Mouse (Mus musculus) embryo, embryonic 11.5 days (tissue): ENCODE results near the gene Cpm.
"Not testable (repeated sequence)": the region's sequence is repeated elsewhere in the genome, so short reads cannot be mapped to it uniquely, and the experiment has no call there.

Experiments
- DNase-seq: peaks from one replicate; pipeline ENCODE4 v3.0.0-alpha.2; 2012; ENCODE audit warnings: low read depth, low spot score

The Cpm gene

GRCm38 (mm10) chr10:117699914-117700313, 70.6 kb downstream of the Cpm start:
- DNase-seq: no peak

DNA sequence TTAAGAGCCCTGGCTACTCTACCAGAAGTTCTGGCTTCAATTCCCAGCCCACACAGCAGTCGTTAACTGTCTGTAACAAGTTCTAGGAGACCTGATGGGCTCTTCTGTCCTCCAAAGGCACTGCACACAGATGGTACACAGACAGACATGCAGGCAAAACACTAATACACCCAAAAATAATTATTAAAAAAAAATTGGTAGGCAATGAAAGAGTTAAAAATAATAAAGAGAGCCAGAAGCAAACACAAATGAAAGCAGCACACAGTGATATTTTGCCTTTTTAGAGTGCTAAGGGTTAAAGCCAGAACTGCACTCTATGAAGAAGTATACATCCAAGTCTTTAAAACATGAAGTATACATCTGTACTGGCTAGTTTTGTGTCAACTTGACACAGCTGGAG, 71.2 kb downstream of the Cpm start:
- DNase-seq: no peak

DNA sequence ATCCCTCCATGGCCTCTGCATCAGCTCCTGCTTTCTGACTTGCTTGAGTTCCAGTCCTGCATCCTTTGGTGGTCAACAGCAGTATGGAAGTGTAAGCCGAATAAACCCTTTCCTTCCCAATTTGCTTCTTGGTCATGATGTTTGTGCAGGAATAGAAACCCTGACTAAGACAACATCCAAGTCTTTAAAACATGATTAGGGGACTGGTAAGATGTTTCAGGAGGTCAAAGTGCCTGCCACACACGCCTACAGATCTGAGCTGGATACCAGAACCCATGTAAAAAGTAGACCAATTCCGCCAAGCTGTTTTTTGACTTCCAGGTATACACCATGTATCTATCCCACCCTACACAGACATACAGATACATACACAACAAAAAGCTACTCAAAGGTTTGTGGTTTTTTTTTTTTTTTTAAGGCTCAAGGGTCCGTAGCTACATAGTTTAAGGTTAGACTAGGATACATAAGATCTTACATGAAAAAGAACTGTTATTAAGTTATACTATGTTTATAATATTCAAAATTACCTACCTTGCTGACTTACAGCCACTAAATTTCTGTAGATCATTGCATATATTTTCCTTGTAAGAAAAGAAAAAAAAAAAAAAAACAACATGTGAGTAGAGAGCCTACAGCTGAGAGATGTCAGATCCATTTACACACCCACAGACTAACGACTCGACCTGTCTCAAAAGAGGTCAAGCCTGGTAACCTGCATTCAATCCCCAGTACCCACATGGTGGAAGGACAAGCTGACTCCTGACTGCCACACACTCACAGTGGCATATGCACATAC, 71.9 kb downstream of the Cpm start:
- DNase-seq: no peak

DNA sequence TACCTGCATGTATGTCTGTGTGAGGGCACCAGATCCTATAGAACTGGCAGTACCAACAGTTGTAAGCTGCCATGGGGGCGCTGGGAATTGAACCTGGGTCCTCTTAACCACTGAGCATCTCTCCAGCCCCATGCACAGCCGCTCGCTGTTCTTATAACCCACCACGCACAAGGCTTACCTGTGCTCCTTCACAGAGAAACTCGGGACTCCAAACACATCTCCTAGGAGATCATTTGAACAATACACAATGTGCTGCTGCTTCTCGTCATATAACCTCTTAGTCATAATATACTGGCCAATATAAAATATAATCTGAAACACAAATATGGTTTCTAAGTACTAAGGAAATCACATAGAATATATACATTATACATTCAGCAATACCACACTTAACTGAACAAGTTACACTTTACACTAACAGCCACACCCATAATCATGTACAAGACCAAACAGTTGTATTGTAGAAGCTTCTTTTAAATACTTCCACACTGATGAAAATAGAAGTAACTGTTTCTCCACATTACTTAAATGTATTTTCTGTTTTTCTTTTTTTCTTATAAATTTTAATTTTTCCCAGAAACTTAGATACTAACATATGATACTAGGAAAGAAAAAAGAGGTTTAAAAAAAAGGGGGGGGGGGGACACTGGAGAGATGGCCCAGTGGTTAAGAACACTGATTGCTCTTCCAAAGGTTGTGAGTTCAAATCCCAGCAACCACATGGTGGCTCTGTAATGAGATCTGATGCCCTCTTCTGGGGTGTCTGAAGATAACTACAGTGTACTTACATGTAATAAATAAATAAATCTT, 72.9 kb downstream of the Cpm start:
- no peak for DNase-seq

DNA sequence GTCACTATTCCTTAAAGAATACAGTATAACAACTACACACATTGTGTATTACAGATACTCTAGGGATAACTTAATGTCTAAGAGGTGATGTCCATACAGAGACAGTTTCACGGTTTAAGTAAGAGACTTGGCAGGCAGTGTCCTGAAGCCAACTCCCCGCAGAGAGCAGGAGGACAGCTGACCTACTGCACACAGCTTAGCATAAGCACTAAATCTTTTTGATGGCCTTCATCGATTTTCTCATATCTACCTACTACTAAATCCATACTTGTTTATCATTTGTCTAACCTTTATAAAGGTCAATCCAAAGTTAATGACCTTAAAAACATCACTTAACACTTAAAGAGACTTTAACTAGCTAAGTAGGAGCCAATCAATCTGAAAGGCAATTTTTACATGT, 74.2 kb downstream of the Cpm start:
- no peak for DNase-seq

GRCm38 (mm10) chr10:117704314-117704963, 75.1 kb downstream of the Cpm start:
- DNase-seq: not testable (repeated sequence)

DNA sequence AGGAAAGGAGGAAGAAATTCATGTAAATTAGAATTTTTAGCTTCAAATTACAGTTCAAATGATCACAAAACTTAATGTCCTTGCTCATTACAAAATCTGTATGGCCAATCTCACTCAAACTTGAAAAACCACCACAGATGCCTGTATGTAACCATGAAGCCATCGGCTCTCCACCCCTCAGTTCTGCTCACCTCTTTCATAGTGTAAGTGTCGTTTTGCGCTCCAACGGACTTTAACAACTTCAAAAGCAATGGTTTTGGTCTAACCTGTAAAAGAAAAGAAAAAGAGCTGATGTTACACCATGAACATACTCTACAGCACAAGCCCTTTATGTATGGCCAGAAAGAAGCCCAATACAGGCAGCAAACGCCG, 75.7 kb downstream of the Cpm start:
- no peak for DNase-seq

DNA sequence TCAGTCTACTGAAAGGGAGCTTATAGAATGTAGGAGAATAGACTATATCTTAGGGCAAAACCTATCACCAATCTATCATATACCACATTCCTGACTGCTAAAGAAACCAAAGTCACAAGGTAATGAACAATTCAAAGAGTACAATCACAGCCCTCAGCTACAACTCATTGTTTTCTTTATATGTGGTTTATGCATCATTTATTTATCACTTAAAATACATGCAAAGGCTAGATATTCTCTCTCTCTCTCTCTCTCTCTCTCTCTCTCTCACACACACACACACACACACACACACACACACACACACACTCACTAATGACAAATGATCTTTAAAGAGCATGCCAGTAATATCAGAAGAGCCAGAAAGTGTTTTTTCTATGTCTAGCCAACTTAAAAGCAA, 76.5 kb downstream of the Cpm start:
- DNase-seq: no peak

DNA sequence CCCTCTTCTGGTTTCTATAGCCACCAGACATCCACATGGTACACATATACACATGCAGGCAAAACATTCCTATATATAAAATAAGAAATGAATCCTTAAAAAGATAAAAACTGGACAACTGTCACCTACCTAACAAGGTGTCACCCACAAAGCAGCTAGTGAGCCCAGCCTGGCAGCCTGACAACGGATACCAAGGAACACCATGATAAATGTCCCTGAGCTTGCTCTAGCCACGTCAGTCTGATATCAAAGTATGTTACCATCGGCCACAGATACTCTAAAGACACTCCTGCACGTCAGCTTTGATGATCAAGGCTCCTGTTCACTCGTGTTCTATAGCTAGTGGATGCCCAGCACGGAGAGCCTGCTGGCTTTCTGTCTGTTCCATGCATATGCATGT, 77.1 kb downstream of the Cpm start:
- no peak for DNase-seq

DNA sequence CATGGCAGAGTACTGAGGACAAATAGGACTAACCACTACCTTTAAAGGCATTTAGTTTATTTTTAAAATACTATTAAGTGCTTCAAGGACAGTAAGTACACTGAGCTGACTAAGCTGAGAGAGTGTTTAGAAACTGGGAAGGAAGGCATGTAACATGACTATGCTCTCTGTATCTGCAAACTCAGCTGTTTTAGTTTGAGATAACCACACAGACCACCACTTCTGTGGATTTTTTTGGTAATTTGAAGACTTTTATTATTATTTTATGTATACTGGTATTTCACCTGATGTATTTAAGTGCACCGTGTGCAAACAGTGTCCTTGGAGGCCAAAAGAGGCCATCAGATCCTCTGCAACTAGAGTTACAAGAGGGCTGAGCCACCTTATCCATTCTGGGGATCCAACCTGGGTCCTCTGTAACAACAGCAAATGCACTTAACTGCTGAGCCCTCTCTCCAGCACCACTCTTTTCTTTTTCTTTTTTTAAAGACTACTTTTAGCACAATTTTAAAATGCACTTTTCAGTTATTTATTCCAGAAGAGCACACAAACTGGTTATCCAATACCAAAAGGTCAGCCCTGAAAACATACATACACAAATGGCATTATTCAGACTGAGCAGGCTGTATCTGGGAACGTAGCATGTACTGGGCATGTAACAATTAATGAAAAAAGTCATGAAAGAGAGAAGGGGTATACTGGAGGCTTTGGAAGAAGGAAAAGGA, 78.0 kb downstream of the Cpm start:
- DNase-seq: no peak

DNA sequence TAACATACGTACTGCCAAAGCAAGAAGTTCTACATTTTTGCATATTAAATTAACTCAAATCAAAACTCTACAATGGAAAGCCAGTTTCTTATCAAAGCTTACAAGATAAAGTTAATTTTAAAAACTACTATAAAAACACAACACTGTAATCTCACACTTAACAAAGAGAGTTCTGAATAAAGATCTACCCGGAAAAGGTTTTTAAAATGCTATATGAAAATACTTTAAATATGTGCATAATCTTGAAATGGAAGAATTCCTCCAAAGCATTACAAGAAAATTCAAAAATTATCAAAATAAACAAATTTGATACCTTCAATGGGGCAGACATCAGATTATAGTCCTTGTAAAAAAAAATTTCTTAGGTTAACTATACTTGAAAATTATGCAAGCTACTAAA, 79.1 kb downstream of the Cpm start:
- no peak for DNase-seq

GRCm38 (mm10) chr10:117708856-117709255, 79.6 kb downstream of the Cpm start:
- no peak for DNase-seq

DNA sequence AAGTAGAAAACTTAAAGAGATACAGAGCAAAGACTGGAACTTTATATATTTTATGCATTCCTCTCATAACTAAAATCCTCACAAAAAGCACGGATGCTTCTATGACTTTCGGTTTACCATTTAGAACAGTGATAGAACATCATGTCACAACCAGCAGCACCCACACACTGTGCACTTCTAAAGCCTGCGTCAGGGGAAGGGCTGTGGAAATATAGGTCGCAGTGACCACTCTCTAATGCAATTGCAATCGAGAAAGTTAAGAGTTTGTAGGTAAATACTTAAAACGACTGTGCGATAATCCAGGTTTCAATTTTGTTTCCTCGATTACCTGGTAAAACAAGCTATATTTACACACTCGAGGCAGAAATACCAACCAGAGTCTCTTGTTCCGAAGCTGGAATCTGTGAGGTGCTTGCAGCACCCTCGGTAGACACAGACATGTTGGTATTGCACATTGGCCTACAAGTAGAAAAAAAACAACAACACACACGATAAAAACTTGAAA, 80.1 kb downstream of the Cpm start:
- no peak for DNase-seq

GRCm38 (mm10) chr10:117709930-117710603, 80.8 kb downstream of the Cpm start:
- peak; percentile 70 for DNase-seq

- peak; percentile 94 for DNase-seq
Measured at GRCm38 (mm10) chr10:117710604-117711141, 81.4 kb downstream of the Cpm start, which contains the start of gene Mdm2. Mdm2 (minus strand) TSS chr10:117710758.

DNA sequence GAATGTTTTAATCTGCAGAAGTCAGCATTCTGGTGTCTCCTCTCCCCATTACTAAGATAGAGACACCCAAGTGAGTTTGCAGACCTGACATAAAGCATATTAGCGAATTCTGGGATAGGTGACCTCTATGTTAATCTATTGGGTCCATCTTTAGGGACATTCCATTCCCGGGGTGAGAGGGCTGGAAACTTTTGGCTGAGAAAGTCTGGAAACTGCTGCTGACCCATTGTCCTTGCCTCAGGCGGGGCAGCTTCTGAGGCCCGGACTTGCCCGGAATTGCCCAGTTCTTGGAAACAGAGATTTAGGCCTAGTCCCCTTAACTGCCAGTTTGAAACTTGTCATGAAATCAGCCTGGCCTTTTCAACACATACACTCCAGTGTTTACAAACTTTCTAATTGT, 82.1 kb downstream of the Cpm start:
- no peak for DNase-seq

DNA sequence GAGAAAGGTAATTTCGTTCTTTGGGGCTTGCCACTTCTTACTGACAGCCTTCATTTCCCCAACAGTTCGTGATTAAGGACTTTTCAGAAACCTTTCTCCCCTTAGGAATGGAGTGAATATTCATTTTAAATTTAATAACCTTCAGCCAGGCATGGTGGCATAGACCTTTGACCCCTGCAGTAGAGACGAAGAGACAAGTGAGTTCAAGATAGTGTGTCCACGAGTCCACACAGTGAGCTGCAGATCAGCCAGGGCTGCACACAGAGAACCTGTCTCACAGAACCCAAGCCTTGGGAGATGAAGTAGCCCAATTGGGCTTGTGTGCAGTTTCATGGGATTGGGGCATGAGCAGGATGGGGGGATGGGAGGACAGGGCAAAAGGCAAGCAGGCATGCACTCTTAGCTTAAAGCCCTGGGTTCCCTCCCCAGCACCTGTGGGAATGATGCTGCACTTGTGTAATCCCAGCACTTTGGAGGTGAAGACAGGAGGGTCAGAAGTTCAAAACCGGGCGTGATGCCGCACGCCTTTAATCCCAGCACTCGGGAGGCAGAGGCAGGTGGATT, 83.0 kb downstream of the Cpm start:
- DNase-seq: no peak

DNA sequence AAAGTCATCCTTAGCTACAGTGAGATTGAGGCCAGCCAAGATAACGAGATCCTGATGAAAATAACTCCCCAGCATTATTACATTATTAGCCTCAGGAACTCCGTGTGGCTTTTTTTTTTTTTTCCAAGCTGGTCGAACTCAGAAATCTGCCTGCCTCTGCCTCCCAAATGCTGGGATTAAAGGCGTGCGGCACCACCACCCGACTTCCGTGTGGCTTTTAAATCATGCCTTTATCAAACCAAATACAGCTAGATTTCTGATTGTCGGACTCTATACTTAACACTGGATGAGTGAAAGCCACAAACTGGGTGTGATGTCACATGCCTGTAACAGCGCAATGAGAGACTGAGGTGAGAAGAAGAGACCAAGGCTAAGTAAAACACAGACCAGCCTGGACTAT, 83.6 kb downstream of the Cpm start:
- no peak for DNase-seq

DNA sequence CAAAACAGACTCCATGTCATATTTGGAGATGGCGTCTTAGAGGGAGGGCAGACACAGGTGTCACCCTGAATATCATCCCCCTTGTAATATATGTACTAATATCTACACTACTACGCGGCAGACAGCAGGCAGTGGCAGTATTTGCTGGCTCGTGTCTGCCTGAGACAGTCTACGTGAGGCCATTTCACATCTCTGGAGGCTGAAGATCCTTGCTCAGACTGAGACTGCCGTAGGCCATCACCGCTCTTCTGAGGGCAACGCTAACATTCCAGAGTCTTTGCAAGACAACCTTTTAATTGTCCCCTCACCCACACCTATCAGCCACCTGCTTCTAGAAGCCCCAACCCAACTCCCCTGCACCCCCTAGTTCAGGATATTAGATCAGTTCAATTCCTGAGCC, 84.2 kb downstream of the Cpm start:
- no peak for DNase-seq

DNA sequence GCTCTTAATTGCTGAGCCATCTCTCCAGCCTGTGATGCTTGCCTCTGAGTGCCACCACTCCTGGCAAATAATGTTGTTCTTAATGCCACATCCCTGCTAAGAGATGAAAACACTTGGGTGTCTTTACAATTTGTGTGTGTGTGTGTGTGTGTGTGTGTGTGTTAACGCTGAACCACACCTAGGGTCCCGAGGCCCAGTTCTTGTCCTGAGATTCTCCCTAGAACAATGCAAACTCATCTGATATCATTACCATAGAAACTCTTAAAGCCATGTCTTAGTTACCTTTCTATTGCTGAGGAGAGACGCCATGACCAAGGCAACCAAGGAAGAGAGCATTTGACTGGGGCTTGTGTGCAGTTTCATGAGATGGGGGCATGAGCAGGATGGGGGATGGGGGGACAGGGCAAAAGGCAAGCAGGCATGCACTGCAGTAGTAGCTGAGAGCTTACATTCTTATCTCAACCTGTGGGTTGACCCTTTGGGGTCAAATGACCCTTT, 84.8 kb downstream of the Cpm start:
- DNase-seq: no peak
